Comparison of ENCODE assay signal across 13 mouse cellular contexts in genomic region chr11:70293881-70294280, GRCm38 (mm10). TPM values are rescaled to one million over a fixed set of nuclear protein-coding genes. Genes with fewer than 3 reads are reported as not detected.
DNase-seq lines count a peak whose midpoint lies in the region; ATAC-seq lines count a peak whose summit lies in the region.
"Had no signal": no experiment of that assay in that cellular context is flagged by ENCODE, and none has a peak within 500 bp of the region (broad histone marks: within the 10 kb centered on the region; RNA-seq: fewer than 3 reads in every experiment).

No protein-coding gene starts in this region.

- ATAC-seq in cerebellum, adult (ENCODE audit: insufficient number of reproducible peaks, low FRiP score, low TSS enrichment), result no peak
- no peak for ATAC-seq in megakaryocyte-erythroid progenitor cell, adult 5-6 weeks (replicated peaks; ENCODE audit: low FRiP score, low TSS enrichment, poor library complexity, severe bottlenecking)
- ATAC-seq: intestine, embryonic 16.5 days; Patski had no signal

- DNase-seq in cerebellum, postnatal 14 days, result peak; percentile 60 to 61
- peak; percentile 23 for DNase-seq in right cerebral cortex, adult 18-20 months
- no peak for DNase-seq in right cerebral cortex, postnatal 14 days
- peak; percentile 42 to 55 for DNase-seq in layer of hippocampus, postnatal 14 days (ENCODE audit: low spot score in 2 of 2)
- no peak for DNase-seq in lung, postnatal 10 days
- DNase-seq: B cell, adult 2 months; lung, postnatal 14 days; spleen, adult 18-20 months; thymus, postnatal 25 days had no signal

RNA-seq across cellular contexts. Expression of gene Alox12e, which starts 28.5 kb away (rescaled TPM):
- not detected for total RNA-seq in layer of hippocampus, postnatal 14 days (2021)
- not detected in 2 replicates for total RNA-seq in megakaryocyte-erythroid progenitor cell, adult 5-6 weeks (2014; fragmentation: Nextera tagmentation)
- total RNA-seq in megakaryocyte-erythroid progenitor cell, adult 5-6 weeks (2017), result not detected in 2 replicates

RNA-seq across cellular contexts. Expression of gene Alox12, which starts 38.7 kb away (rescaled TPM):
- total RNA-seq in layer of hippocampus, postnatal 14 days (2021), result under 1 TPM in 1 of 2 experiments, not detected in 1; 0.48 TPM
- total RNA-seq in megakaryocyte-erythroid progenitor cell, adult 5-6 weeks (2014; fragmentation: Nextera tagmentation), result 0.48 TPM in 1 of 2 replicates, not detected in the other
- total RNA-seq in megakaryocyte-erythroid progenitor cell, adult 5-6 weeks (2017), result 0.11 and 0.42 TPM in 2 replicates

RNA-seq across cellular contexts. Expression of gene Rnasek, which starts 54.2 kb away (rescaled TPM):
- 100 to 1,000 TPM; 280 to 324 TPM for total RNA-seq in layer of hippocampus, postnatal 14 days (2021)
- total RNA-seq in megakaryocyte-erythroid progenitor cell, adult 5-6 weeks (2014; fragmentation: Nextera tagmentation), result 109 and 125 TPM in 2 replicates
- total RNA-seq in megakaryocyte-erythroid progenitor cell, adult 5-6 weeks (2017), result 19.7 and 27.5 TPM in 2 replicates

RNA-seq across cellular contexts. Expression of gene Gm21988, which starts 54.3 kb away (rescaled TPM):
- total RNA-seq in layer of hippocampus, postnatal 14 days (2021), result 1 to 10 TPM; 7.2 to 7.9 TPM
- 5.4 and 9.6 TPM in 2 replicates for total RNA-seq in megakaryocyte-erythroid progenitor cell, adult 5-6 weeks (2014; fragmentation: Nextera tagmentation)
- total RNA-seq in megakaryocyte-erythroid progenitor cell, adult 5-6 weeks (2017), result 0.33 and 0.91 TPM in 2 replicates

RNA-seq across cellular contexts. Expression of gene 0610010K14Rik, which starts 56.2 kb away (rescaled TPM):
- 10 to 100 TPM; 42.3 to 47.7 TPM for total RNA-seq in layer of hippocampus, postnatal 14 days (2021)
- 71.3 and 71.6 TPM in 2 replicates for total RNA-seq in megakaryocyte-erythroid progenitor cell, adult 5-6 weeks (2014; fragmentation: Nextera tagmentation)
- total RNA-seq in megakaryocyte-erythroid progenitor cell, adult 5-6 weeks (2017), result 17.9 and 45.7 TPM in 2 replicates

Comparison
In these comparisons a context has a peak if more than half of its experiments do, and no peak if none do; other contexts are left out.
1. DNase-seq: peak in cerebellum, postnatal 14 days (2 of 2), right cerebral cortex, adult 18-20 months (single experiment) and layer of hippocampus, postnatal 14 days (2 of 2); none in right cerebral cortex, postnatal 14 days (single experiment) and lung, postnatal 10 days (single experiment).